Mouse (Mus musculus) R1 (cell line): Measurements from ENCODE around the gene 2310034G01Rik.

Experiments used
- DNase-seq: peaks from one replicate; pipeline ENCODE4 v3.0.0-alpha.2; 2018; ENCODE audit warnings: low read depth, low spot score

The 2310034G01Rik gene

DNA sequence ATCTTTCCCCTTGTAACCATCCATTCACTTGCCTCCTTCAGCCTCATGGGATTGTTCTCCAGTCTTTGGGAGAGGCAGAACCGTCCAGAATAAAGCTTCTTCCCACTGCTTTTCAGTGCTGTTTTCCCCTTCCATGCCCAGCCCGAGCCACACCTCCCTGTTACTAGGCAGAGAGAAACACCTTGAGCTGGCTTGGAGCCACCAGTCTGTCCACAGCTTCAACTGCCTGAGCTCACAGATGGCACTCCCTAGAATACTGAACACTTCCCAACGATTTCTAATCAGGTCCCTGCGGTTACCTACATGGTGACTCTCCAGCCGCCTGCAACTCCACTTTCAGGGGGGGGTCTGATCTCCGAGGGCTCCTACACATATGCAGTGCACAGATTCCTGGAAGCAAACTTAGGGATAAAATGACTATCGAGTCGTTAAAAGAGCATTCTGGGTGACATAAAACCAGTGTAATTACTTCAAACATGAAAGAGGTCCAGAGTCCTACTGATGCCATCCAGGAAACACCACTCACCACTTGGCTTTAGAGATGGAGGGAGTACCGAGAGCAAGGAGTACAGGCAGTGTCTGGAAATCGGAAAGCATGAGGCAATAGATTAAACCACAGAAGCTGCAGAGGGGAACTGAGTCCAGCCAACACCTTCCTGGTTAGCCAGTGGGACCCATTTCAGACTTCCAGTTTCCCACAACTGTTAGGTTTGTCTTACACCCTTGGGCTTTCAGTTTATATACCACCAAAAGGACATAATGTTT, at the start of gene 2310034G01Rik:
Gene 2310034G01Rik (minus strand): TSS at position 135 of the 765 bp plus-strand sequence.
- DNase-seq = no peak

DNA sequence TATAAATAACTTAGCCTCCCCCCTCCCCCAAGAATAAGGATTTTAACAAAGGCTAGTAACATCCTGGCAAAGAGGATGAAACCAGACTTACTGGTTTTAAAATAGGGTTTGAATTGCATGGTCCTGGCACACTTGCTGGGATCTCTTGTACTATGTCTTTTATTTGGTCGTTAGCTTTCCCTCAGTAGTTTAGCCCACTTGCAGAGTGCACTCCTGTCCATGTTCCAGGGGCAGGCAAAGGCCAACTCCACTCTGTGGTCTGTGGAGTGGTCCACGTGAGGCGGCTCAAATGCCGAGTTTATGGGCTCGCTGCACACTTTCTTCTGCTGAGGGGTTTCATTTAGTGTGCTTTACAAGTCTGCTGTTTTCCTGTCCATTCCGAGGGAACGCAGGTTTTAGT, 49.8 kb upstream of the 2310034G01Rik start:
- DNase-seq = no peak

DNA sequence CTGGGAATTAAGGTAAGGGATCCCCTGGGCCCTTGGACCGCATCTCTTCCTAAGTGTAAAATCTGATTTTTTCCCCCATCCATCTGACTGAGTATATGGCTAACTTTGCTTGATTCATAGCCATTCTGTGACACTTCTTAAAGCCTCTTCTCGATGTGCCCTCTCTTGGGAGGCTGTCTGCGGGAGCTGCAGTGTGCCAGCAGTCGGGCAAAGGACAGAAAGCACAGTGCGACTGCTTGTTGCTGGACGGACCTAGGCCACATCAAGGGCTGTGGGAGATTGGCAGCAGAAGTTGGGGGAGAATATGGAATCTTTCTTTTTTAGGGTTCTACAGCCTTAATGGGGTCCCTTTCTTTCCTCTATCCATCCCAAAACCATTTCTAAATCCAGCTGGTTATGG, 49.3 kb upstream of the 2310034G01Rik start:
- DNase-seq = no peak

DNA sequence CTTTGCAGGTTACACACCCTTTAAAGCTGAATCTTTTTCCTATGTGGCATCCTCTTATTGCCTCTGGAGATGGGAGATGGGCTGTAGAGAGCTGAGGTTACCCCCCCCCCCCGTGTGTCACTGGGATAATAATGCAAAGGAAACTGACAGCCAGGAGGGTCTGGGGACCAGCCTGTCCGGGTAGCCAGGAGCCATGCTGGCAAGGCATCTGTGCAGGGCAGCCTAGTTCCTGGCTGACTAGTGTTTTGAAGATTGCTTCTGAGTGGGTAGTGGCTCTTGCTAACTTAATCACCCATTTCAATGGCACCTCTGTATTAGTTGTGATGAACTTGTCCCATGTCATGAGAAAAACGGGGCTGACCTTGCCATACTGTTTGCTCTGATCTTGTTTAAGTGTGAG, 48.3 kb upstream of the 2310034G01Rik start:
- DNase-seq = no peak

DNA sequence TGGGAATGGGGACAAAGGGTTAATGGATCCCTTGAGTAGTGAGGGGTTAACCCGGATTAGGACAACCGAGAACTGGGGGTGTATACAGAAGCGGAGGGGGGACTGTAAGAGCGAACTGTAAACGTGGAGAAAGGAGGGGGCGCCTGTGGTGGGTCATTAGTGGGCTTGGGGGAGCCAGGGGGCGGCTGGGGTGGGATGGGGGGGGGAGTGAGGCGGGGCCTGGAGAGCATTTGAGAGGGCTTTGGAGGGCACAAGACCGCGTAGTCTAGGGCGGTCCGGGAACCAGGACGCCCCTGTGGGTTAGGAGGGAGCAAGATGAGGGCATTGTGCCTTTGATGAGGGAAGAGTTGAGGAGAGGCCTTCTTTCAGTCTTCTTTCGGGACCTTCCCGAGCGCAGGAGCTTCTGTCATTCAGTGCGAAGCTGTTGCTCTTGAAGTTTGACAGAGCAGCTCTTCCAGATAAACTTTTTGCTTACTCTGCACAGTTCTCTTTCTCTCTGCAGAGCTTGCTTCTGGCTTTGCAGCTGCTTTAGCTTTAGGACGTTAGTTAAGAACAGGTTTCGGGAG, 47.4 kb upstream of the 2310034G01Rik start:
- DNase-seq = peak; percentile 19

DNA sequence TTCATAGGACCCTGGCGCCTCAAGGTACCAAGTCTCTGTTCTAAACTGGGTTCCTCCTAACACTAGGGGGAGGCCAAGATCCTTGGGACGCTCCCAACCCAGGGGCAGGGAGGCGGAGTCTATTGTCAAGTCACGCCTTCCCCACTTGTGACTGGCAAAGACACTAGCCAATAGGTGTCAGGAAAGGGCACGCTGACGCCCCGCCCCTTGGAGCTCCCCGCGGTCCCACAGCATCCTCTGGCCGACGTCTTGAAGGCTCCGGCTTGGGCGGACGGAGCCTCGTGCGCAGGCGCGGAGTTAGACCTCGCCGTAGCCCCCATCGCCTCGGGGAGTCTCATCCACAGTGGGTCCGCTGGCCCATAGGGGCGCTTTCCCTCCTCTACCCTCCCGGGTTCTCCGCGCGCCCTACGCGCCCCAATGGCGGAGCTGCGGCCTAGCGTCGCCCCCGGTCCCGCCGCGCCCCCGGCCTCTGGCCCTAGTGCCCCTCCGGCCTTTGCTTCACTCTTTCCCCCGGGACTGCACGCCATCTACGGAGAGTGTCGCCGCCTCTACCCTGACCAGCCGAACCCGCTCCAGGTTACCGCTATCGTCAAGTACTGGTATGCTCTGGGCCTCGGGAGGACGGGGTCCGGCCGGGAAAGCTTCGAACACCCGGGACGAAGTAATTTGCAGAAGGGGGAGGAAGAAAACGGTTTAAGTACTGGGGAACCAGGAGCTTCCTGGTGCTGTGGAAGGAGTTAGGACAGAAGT, 46.8 kb upstream of the 2310034G01Rik start, which contains the start of gene Sufu:
Gene Sufu (plus strand): TSS at position 211 of the 750 bp plus-strand sequence.
- peak; percentile 100 for DNase-seq

DNA sequence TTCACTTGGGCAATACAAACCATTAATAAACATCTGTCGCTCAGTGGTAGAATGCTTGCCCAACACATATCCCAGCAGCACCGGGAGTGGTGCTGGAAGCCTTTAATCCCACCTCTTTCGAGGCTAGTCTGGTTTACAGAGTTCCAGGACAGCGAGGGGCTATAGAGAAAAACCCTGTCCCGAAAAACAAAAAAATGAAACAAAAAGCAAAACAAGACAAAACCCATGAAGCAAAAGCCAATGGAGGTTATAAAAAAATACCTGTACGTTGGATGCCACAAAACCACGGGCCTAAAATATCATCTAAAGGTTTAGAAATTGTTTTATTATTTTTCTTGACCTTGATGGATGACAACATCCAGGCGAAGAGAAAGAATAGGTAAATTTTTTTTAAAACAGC, 46.0 kb upstream of the 2310034G01Rik start:
- DNase-seq = no peak

DNA sequence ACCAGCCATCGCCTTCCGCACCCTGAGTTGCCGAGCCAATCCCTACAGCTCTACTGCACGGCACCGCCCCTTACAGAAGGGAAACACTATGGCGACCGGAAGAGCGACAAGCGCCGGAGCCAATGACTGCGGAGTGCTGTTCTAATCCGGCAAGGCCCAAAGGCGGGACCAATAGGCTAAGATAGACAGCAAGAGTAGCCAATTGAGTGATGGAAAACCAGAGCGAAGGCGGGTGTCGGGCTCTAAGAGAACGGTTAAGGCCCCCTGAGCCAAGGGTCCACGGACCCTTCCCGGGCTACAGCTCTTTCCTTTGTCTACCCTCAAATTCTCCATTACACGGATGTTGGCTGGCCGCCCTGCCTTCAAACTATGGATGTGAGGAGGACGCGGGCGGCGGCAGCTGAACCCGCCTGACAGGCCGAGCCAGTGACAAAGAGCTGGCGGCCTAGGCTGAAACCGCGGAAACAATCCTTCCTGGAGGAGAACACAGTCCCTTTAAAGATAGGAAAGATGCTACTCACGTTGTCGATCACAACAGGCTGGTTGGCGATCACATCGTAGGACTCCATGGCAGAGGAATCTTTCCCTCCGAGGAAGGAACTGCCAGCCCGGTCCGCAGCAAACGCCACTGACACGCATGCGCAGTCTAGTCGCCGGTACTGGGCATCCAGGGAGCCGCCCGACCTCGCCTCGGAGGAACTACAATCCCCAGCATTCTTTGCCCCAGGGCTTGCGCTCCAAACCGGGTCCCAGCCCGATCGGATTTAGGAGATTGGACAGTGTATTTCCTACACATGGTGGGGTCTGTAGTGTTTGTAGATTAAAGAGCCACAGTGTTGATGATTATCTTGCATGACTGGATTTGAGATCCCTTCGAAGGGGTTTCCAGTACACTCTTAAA, 45.3 kb upstream of the 2310034G01Rik start, which contains the start of gene Actr1a:
Gene Actr1a (minus strand): TSS at position 640 of the 901 bp plus-strand sequence.
- DNase-seq = peak; percentile 100

DNA sequence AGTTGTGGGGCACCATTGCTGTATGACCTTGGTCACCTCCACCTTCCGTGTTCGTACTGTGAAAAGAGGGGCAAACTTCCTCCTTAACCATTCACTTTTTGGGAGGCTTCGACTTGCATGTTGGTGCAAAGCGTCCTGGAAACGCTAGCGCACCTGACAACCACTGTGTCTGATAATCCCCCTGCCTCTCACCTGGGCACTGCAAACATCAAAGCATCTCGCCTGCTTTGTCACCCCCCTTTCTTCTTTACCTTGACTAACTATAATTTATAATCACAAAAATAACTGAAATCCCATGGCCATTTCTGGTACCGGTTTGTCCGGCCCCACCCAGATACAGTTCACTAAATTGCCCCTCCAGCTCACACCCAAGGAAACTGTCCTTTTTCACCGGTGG, 44.6 kb upstream of the 2310034G01Rik start:
- peak; percentile 12 for DNase-seq

DNA sequence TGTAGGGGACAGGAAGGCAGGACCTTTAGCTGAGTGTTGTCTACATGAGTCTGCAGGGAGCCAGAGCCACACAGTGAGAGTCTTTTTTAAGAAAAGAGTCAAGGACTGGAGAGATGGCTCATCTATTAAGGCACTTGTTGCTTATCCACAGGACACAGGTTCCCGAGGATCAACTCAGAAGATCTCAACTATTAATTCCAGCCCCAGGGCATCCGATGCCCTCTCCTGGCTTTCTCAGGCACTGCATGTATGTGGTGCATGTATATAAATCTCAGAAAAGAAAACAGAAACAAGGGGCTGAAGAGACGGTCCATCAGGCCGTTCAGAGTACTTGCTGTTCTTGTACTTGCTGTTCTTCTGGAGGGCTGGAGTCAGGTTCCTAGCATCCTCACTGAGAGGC, 41.9 kb upstream of the 2310034G01Rik start:
- peak; percentile 83 for DNase-seq

DNA sequence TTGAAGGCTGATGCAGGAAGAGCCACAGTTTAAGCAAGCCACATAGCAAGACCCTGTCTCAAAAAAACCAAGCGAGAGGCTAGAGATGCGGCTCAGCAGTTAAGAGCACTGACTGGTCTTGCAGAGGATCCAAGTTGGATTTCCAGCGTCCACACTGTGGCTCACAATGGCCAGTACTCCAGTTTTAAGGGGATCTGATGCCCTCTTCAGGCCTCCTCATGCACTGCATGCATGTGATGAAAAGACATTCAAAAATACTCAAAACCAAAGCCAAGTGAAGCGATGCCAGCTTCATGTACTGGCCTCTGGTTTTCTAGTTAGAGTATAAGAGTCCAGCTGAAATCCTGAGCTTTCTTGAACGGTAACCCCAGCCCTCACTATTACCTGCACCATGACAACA, 39.8 kb upstream of the 2310034G01Rik start:
- DNase-seq = peak; percentile 56

DNA sequence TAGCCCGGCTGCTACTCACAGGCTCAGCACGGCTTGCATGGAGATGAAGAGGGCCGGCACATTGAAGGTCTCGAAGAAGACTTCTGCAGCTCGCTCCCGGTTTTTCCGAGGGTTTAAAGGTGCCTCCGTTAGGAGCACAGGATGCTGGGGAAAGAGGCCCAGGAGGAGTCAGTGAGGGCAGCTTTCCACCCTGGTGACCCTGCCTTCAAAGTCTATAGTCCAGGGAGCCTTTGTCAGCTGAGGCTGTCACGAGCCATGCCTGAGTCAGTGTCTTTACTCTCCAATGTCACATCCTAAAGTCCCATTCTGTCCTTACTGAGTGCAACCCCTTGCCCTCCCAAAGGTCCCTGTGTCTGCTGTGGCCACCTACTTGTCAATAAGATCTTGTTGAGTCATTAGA, 32.2 kb upstream of the 2310034G01Rik start:
- no peak for DNase-seq

DNA sequence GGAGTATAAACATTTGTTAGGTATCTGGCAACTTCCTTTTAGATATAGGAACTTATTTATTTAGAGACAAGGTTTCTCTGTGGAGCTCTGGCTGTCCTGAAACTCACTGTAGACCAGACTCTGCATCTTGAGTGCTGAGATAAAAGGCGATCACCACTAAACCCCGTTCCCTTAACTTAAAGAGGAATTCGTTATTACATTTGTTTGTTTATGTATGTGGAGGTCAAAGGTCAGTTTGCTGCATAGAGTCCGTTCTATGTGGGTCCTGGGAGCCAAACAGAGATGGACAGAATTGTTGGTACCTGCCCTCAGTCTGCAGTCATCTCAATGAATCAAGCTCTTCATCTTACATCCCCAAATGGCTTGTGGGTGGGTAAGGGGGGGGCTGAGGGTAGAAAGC, 25.8 kb upstream of the 2310034G01Rik start:
- DNase-seq = no peak

DNA sequence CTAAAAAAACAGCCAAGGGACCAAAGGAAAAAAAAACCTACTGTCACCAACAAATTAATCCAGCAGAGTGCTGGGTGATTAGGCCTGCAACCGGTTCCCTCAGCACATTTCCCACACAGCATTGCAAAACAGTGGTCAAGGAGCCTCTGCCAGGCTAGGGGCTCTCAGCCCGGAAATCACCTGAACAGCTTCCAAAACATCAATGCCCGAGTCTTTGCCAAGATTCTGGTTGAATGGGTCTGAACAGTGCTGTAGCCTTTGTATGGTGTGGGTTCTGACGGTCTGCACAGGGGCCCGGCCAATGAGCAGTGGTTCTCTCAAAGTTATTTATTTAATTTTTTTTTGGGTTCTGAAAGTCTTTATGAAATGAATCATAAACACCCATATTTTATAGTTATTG, 25.4 kb upstream of the 2310034G01Rik start:
- DNase-seq = no peak

DNA sequence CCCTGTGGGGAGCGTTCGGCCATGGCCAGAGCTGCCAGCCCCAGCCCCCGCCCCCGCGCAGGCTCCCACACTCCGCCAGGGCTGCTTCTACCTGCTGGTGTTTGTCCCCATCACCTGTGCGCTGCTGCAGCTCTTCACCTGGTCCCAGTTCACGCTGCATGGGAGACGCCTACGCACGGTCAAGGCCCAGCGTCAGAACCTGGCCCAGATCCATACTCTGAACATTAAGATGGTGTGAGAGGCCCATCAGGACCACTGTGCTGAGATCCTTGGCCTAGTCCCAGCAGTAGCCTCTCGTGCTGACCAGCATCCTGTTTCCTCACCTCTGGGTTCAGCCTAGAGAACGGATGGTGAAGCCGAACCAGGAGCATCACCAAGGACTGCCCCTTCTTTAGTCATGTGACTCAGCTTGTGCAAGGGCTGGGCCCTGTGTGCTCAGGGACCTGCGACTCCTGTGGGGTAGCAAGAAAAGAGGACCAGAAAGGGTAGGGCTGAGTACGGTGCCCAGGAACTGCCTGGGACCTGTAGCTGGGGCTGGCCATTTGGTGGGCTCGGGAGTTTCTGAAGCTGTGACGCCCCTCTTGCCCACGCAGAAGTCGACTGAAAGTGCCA, 24.5 kb upstream of the 2310034G01Rik start:
- peak; percentile 56 for DNase-seq

DNA sequence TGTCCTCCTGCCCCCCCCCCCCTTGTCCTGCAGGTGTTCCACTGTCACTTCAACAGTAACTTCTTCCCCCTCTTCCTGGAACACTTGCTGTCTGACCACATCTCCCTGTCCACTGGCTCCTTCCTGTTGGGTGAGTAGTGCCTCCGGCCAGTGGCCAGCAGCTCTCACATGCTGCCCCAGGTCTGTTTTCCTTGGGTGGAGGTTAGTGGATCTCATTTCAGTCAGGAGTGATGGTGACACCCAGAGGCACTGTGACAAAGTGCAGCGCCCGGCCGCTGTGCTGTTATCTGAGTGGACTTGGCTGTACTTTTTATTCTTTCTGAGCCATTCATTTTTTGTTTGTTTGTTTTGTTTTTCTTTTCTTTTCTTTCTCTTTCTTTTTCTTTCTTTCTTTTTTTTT, 19.1 kb upstream of the 2310034G01Rik start:
- DNase-seq = peak; percentile 26

DNA sequence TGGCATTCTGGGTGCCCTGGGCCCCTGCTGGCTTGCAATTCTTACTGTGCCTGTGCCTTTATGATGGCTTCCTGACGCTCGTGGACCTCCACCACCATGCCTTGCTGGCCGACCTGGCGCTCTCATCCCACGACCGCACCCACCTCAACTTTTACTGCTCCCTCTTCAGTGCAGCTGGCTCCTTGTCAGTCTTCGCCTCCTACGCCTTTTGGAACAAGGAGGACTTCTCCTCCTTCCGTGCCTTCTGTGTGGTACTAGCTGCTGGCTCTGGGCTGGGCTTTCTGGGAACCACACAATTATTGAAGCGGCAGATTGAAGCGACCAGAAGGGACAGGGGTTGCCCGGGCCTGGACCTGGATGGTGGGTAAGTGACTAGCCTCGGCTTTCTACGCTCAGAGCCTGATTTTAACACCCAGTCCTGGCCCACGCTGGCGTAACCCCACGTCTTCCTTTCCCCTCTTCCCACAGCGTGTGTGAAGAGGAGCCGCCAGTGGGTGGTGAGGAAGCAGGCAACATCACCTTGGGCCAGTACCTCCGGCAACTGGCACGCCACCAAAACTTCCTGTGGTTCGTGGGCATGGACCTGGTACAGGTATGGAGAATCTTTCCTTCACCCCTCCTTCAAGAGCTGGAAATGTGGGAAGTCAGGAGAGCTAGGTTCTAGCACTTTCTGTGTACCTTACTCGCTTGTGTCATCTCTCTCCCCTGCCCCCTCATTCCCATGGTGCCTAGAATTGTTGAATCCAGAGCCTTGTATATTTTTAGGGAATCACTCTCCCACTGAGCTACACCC, 17.9 kb upstream of the 2310034G01Rik start:
- DNase-seq = no peak

DNA sequence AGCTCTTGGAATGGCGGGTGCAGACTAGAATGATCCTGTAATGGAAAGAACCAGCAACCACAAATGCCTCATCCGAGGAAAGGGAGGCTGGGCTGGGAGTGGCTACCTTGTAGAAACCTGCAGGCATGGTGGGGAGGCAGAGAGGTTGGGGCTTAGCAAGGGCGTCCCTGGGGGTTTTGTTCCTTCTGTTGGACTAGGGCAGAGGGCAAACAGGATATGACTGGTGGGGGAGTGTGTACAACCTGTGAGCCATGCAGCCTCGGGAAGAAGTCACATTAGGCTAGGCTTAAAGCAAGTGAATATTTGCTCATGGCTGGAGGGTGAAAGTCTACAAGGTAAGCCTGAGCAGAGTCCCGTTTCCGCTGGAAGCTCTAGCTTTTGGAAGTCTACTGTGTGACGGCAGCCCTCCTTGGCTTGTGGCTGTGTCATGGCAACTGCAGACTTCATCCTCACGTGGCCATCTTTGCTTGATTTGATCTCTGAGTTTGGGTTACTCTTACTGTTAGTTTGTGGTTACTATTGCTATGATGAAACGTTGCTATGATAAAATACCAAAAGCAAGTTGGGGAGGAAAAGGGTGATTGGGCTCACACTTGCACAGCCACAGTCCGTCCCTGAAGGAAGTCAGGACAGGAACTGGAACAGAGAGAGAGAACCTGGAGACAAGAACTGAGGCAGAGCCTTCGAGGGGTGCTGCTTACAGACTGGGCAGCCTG, 13.3 kb upstream of the 2310034G01Rik start:
- peak; percentile 20 for DNase-seq

DNA sequence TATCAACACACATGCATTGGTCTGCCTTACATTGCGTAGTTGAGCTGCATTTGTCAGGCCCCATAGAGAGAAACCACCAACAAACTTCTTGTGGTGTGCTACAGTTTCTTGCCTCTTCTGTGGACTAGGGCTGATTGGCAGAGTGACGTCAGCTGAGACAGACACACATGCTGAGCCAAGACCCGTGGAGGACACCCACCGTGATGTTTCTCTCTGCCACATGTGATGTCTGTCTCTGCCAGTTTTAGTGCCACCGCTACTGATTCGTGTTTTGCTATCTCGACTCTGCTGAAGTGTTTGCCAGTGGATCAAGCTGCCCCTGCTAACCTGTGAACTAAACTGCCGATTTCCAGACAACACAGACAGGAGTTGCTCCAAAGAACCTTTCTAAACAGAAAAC, 12.0 kb upstream of the 2310034G01Rik start:
- DNase-seq = no peak

DNA sequence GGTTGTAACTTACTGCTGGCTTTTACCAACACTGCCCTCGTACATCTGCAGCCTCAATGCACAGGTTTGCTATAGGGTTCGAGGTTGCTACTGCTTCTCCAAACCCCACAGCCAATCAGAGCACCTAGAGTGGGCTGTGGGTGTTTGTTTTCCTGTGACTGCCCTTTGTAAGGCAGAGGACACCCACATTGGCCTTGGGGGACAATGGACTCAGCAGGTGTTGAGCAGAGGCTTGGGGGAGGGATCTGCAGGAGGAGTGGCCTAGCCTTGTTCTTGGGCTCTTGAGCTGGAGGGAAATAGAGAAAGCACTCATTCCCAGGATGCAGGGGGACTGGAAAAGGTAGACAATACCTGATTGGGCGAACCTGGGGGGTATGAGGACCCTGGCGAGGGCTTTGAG, 8.3 kb upstream of the 2310034G01Rik start:
- peak; percentile 88 for DNase-seq
